Mouse (Mus musculus): ENCODE results near the gene Gm40460. TPM values are rescaled to one million over a fixed set of nuclear protein-coding genes. Genes with fewer than 3 reads are reported as not detected.

The Gm40460 gene
- polyA plus RNA-seq, 2 experiments from 2014 or later: not detected

Other genes with a start within 250 kb of the Gm40460 start
- 10 to 100 TPM; 63.0 to 78.7 TPM for gene Mob2, start 180.0 kb downstream of the Gm40460 start, polyA plus RNA-seq (2017; shearing (Covaris generic))
- gene Dusp8, start 145.2 kb downstream of the Gm40460 start, polyA plus RNA-seq (2017; shearing (Covaris generic)): under 1 TPM in 1 of 2 experiments, not detected in 1; 0.17 TPM
- not detected for gene Gm45618, start 120.3 kb downstream of the Gm40460 start, polyA plus RNA-seq (2017; shearing (Covaris generic))
- not detected for gene Gm39115, start 105.0 kb downstream of the Gm40460 start, polyA plus RNA-seq (2017; shearing (Covaris generic))
- gene Gm45337, start 96.5 kb downstream of the Gm40460 start, polyA plus RNA-seq (2017; shearing (Covaris generic)): not detected
- not detected for gene Gm29735, start 84.0 kb downstream of the Gm40460 start, polyA plus RNA-seq (2017; shearing (Covaris generic))
- gene Gm4553, start 75.3 kb downstream of the Gm40460 start, polyA plus RNA-seq (2017; shearing (Covaris generic)): not detected
- not detected for gene Krtap5-2, start 65.1 kb downstream of the Gm40460 start, polyA plus RNA-seq (2017; shearing (Covaris generic))
- gene Gm10153, start 50.7 kb downstream of the Gm40460 start, polyA plus RNA-seq (2017; shearing (Covaris generic)): not detected
- gene Krtap5-3, start 39.7 kb downstream of the Gm40460 start, polyA plus RNA-seq (2017; shearing (Covaris generic)): not detected
- not detected for gene Gm7579, start 29.2 kb downstream of the Gm40460 start, polyA plus RNA-seq (2017; shearing (Covaris generic))
- gene Krtap5-5, start 11.1 kb downstream of the Gm40460 start, polyA plus RNA-seq (2017; shearing (Covaris generic)): not detected
- not detected for gene Gm2431, start 17.3 kb upstream of the Gm40460 start, polyA plus RNA-seq (2017; shearing (Covaris generic))
- not detected for gene Gm4559, start 33.3 kb upstream of the Gm40460 start, polyA plus RNA-seq (2017; shearing (Covaris generic))
- not detected for gene Krtap5-1, start 56.0 kb upstream of the Gm40460 start, polyA plus RNA-seq (2017; shearing (Covaris generic))
- not detected for gene Krtap5-4, start 62.5 kb upstream of the Gm40460 start, polyA plus RNA-seq (2017; shearing (Covaris generic))
- gene Ifitm10, start 132.7 kb upstream of the Gm40460 start, polyA plus RNA-seq (2017; shearing (Covaris generic)): under 1 TPM in 1 of 2 experiments, not detected in 1; 0.91 TPM
- gene Gm49369, start 141.6 kb upstream of the Gm40460 start, polyA plus RNA-seq (2017; shearing (Covaris generic)): not detected
- gene Ctsd, start 147.0 kb upstream of the Gm40460 start, polyA plus RNA-seq (2017; shearing (Covaris generic)): 100 to 1,000 TPM; 277 to 325 TPM
- gene Syt8, start 193.8 kb upstream of the Gm40460 start, polyA plus RNA-seq (2017; shearing (Covaris generic)): not detected
- gene Tnni2, start 200.7 kb upstream of the Gm40460 start, polyA plus RNA-seq (2017; shearing (Covaris generic)): not detected
- 1,000 to 10,000 TPM; 1,098 to 1,582 TPM for gene Lsp1, start 219.7 kb upstream of the Gm40460 start, polyA plus RNA-seq (2017; shearing (Covaris generic))

All from CD4-positive, CD25-positive, alpha-beta regulatory T cell, adult 4 months (primary cell).